Mouse (Mus musculus): ENCODE measurements around the gene Rbfox3. TPM values are rescaled to one million over a fixed set of nuclear protein-coding genes. Genes with fewer than 3 reads are reported as not detected.

The Rbfox3 gene
- polyA plus RNA-seq, 1 experiment, result not detected

DNA sequence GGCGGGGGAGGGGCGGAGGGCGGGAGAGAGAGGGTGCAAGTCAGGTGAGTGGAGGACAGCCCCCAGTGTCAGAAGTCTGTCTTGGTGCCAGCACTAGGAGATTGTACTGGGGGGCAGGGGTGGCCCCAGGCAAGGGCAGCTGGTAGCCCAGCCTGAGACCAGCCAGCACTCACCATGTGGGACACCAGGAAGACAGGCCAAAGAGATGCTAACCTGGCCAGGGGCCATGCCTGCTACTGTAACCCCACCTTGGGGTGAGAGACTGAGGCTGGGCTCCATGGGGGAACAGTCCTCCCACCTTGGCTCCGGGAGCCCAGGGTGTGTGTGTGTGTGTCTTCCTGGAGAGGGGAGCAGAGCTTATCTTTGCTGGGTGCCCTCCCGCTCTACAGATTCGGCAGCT, 408.4 kb downstream of the Rbfox3 start:
- TF ChIP-seq POLR2A (IDR thresholded peaks at IDR 0.05; ENCODE audit: borderline replicate concordance, low read depth, low read length) (no peak), CTCF (IDR thresholded peaks at IDR 0.05; ENCODE audit: low read depth, low read length) (no peak)

GRCm38 (mm10) chr11:118496066-118496689, 415.2 kb downstream of the Rbfox3 start:
- Histone ChIP-seq H3K4me1 (ENCODE audit: control insufficient read depth, insufficient read depth, low read length) (no peaks in the 10 kb centered on the region), H3K27ac (ENCODE audit: insufficient read depth, low read depth, low read length) (no peak overlapping the region), H3K4me3 (ENCODE audit: insufficient read depth, low read length) (no peak overlapping the region)
- no peak for TF ChIP-seq POLR2A (IDR thresholded peaks at IDR 0.05; ENCODE audit: borderline replicate concordance, low read depth, low read length)

More for the DNA sequence above, 408.4 kb downstream of the Rbfox3 start:
- H3K27ac ChIP-seq (ENCODE audit: insufficient read depth, low read depth, low read length), result no peak overlapping the region
- no peaks in the 10 kb centered on the region for H3K4me1 ChIP-seq (ENCODE audit: control insufficient read depth, insufficient read depth, low read length)
- H3K4me3 ChIP-seq (ENCODE audit: insufficient read depth, low read length), result no peak overlapping the region

- TF ChIP-seq CTCF (IDR thresholded peaks at IDR 0.05; ENCODE audit: low read depth, low read length) (no peak), POLR2A (IDR thresholded peaks at IDR 0.05; ENCODE audit: borderline replicate concordance, low read depth, low read length) (no peak)
- no peak overlapping the region for H3K4me3 ChIP-seq (ENCODE audit: insufficient read depth, low read length)
- H3K27ac ChIP-seq (ENCODE audit: insufficient read depth, low read depth, low read length), result no peak overlapping the region
- H3K4me1 ChIP-seq (ENCODE audit: control insufficient read depth, insufficient read depth, low read length), result no peaks in the 10 kb centered on the region
Measured at GRCm38 (mm10) chr11:118495065-118495464, 416.3 kb downstream of the Rbfox3 start.

DNA sequence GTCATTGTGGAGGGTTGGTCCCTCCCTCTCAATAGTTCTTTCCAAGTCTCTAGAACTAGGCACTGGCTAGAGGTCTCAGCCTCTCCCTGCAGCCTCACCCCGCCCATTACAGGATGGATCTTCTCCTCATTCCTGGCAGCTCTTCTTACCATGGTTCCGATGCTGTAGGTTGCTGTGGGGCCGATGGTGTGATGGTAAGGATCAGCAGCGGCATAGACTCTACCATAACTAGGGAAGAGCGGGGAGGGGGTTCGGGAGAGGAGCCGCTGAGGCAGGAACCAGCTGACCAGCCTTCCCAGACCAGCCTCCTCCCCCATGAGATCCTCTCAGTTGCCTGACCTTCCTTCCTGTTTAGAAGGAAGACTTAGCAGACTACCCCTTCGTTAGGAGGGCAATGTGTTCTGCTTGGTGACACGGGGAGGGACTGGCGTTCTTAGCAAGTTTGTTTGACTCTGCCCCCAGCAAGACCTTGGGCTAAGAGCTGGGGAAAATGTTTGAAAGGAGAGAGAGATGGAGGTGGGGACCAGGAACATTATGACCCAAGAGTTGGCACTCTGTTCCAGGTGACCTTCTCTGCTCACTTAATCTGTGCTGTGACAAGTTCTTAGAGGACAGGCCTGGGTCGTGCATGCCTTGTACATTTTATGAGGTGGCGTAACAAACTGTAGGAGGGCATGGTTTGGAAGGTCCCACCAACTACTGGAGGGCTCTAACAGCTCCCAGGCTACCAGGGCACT, 417.2 kb downstream of the Rbfox3 start:
- no peaks in the 10 kb centered on the region for H3K4me1 ChIP-seq (ENCODE audit: control insufficient read depth, insufficient read depth, low read length)
- no peak overlapping the region for H3K4me3 ChIP-seq (ENCODE audit: insufficient read depth, low read length)
- no peak overlapping the region for H3K27ac ChIP-seq (ENCODE audit: insufficient read depth, low read depth, low read length)
- no peak for TF ChIP-seq CTCF (IDR thresholded peaks at IDR 0.05; ENCODE audit: low read depth, low read length)
- TF ChIP-seq POLR2A (IDR thresholded peaks at IDR 0.05; ENCODE audit: borderline replicate concordance, low read depth, low read length), result no peak

GRCm38 (mm10) chr11:118493458-118493857, 417.9 kb downstream of the Rbfox3 start:
- Histone ChIP-seq H3K4me3 (ENCODE audit: insufficient read depth, low read length) (no peak overlapping the region), H3K4me1 (ENCODE audit: control insufficient read depth, insufficient read depth, low read length) (no peaks in the 10 kb centered on the region), H3K27ac (ENCODE audit: insufficient read depth, low read depth, low read length) (no peak overlapping the region)
- TF ChIP-seq CTCF (IDR thresholded peaks at IDR 0.05; ENCODE audit: low read depth, low read length) (no peak), POLR2A (IDR thresholded peaks at IDR 0.05; ENCODE audit: borderline replicate concordance, low read depth, low read length) (no peak)

GRCm38 (mm10) chr11:118491230-118491629, 420.2 kb downstream of the Rbfox3 start:
- no peaks in the 10 kb centered on the region for H3K4me1 ChIP-seq (ENCODE audit: control insufficient read depth, insufficient read depth, low read length)
- TF ChIP-seq CTCF (IDR thresholded peaks at IDR 0.05; ENCODE audit: low read depth, low read length), result no peak
- TF ChIP-seq POLR2A (IDR thresholded peaks at IDR 0.05; ENCODE audit: borderline replicate concordance, low read depth, low read length), result no peak
- no peak overlapping the region for H3K27ac ChIP-seq (ENCODE audit: insufficient read depth, low read depth, low read length)
- no peak overlapping the region for H3K4me3 ChIP-seq (ENCODE audit: insufficient read depth, low read length)

GRCm38 (mm10) chr11:118490566-118491218, 420.7 kb downstream of the Rbfox3 start:
- H3K4me3 ChIP-seq (ENCODE audit: insufficient read depth, low read length), result no peak overlapping the region
- TF ChIP-seq POLR2A (IDR thresholded peaks at IDR 0.05; ENCODE audit: borderline replicate concordance, low read depth, low read length) (no peak), CTCF (IDR thresholded peaks at IDR 0.05; ENCODE audit: low read depth, low read length) (peak; percentile 82)
- H3K27ac ChIP-seq (ENCODE audit: insufficient read depth, low read depth, low read length), result no peak overlapping the region
- no peaks in the 10 kb centered on the region for H3K4me1 ChIP-seq (ENCODE audit: control insufficient read depth, insufficient read depth, low read length)

GRCm38 (mm10) chr11:118488907-118489270, 422.5 kb downstream of the Rbfox3 start:
- no peak overlapping the region for H3K27ac ChIP-seq (ENCODE audit: insufficient read depth, low read depth, low read length)
- no peaks in the 10 kb centered on the region for H3K4me1 ChIP-seq (ENCODE audit: control insufficient read depth, insufficient read depth, low read length)
- TF ChIP-seq POLR2A (IDR thresholded peaks at IDR 0.05; ENCODE audit: borderline replicate concordance, low read depth, low read length) (no peak), CTCF (IDR thresholded peaks at IDR 0.05; ENCODE audit: low read depth, low read length) (no peak)
- no peak overlapping the region for H3K4me3 ChIP-seq (ENCODE audit: insufficient read depth, low read length)

GRCm38 (mm10) chr11:118488191-118488906, 423.0 kb downstream of the Rbfox3 start:
- TF ChIP-seq CTCF (IDR thresholded peaks at IDR 0.05; ENCODE audit: low read depth, low read length), result no peak
- no peak for TF ChIP-seq POLR2A (IDR thresholded peaks at IDR 0.05; ENCODE audit: borderline replicate concordance, low read depth, low read length)
- Histone ChIP-seq H3K4me1 (ENCODE audit: control insufficient read depth, insufficient read depth, low read length) (no peaks in the 10 kb centered on the region), H3K27ac (ENCODE audit: insufficient read depth, low read depth, low read length) (no peak overlapping the region), H3K4me3 (ENCODE audit: insufficient read depth, low read length) (no peak overlapping the region)

All from bone marrow macrophage, adult 2 months (primary cell).